Mouse (Mus musculus): ENCODE data around the gene Atpif1.
"Not testable (repeated sequence)": the region's sequence is repeated elsewhere in the genome, so short reads cannot be mapped to it uniquely, and the experiment has no call there.

Gene Atpif1

GRCm38 (mm10) chr4:132491057-132491456 is 42.4 kb downstream of the Atpif1 start:
- no peak for DNase-seq (ENCODE audit: low read depth)

DNA sequence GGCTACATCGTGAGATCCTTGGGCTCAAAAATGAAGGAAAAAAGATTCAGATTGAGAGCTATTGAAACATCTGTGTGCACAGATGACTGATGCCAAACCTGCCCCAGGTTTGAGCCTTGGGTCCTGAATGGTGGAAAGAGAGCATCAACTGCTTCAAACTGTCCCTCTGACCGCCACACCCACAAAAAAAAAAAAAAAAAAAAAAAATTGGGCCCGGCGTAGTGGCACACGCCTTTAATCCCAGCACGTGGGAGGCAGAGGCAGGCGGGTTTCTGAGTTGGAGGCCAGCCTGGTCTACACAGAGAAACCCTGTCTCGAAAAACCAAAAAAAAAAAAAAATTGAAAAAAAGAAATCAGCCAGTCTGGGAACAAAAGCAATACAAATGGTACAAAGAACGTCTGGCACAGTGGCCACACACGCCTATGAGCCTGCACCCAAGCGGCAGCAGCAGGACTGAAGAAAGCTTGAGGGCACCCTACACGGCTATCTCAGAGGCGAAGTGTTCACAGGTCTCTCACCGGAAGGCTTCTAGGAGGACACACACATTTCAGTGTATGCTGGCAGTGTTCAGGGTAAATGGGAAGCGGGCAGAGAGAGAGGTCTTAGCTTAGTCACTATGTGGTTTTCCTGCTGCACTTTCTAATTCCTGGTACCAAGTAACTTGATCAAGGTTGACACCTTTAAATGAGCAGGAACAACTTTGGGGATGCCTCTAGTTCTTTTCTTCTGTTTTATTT is 43.0 kb downstream of the Atpif1 start:
- DNase-seq (ENCODE audit: low read depth), result no peak

DNA sequence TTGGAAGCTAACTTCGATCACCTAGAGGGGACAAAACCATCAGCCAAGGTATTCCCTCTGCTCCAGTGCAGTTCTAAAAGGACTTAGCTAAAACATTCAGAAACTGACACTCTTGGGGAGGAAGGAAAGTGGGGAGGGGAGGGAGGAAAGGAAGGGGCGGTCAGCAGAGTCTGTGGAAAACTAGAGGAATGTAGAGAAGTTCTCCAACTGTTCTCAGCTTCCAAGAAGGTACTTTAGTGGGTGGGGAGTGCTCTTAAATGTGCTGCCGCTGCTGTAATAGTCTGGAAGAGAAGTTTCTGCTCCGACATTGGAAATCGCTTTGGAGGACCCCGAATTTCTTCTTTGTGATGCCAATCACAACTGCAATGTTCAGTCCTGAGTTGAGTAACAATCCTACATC is 44.5 kb downstream of the Atpif1 start:
- DNase-seq (ENCODE audit: low read depth), result no peak

GRCm38 (mm10) chr4:132488521-132488920 is 44.9 kb downstream of the Atpif1 start:
- DNase-seq (ENCODE audit: low read depth), result no peak

DNA sequence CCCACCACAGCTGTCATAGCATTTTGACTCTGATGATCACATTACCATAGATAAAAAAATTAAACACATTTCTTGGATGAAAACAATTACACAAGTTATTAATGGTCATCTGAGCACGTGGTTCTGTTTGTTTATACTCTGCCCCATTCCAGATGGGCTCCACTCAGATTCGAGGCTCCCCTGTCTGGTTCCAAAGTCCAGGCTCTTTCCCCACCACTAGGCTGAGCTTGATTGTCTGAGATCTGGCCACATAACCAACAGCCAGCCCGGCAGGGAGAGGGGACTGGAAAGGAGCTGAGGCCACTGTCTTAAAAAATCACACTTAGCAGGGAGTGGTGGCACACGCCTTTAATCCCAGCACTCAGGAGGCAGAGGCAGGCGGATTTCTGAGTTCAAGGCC is 48.6 kb downstream of the Atpif1 start:
- no peak for DNase-seq (ENCODE audit: low read depth)

- DNase-seq (ENCODE audit: low read depth), result no peak
These were observed 49.2 kb downstream of the Atpif1 start for GRCm38 (mm10) chr4:132484231-132484630.

GRCm38 (mm10) chr4:132482956-132483608 is 50.4 kb downstream of the Atpif1 start:
- DNase-seq (ENCODE audit: low read depth), result no peak

- DNase-seq (ENCODE audit: low read depth), result not testable (repeated sequence)
These were observed 51.4 kb downstream of the Atpif1 start for GRCm38 (mm10) chr4:132482104-132482503.
